Mouse (Mus musculus) large intestine, adult 2 months (tissue): ENCODE results near the gene Ffar1. TPM values are rescaled to one million over a fixed set of nuclear protein-coding genes. Genes with fewer than 3 reads are reported as not detected.

Source experiments
- DNase-seq: peaks from one replicate; pipeline ENCODE4 v3.0.0-alpha.2; 2012; ENCODE audit warnings: low read depth, low spot score
- WGBS: fragments of 180-500 bp; shearing (Covaris S2); methylation state at CpG from one replicate; pipeline ENCODE4 v1.1.7; 2018; 5-methylcytosine and 5-hydroxymethylcytosine counted together
- polyA plus RNA-seq: library from polyadenylated mRNA; depleted of rRNA; stranded (reverse); fragments of >200 nt; gene quantifications from 2 replicates; pipeline ENCODE4 v1.2.3, GENCODE M21; 2012; rRNA removed

Gene Ffar1
- 1.5 TPM in 2 replicates for polyA plus RNA-seq

- WGBS = 74% methylated on average over 12 of the region's 12 CpGs
- DNase-seq = no peak
These were observed at the start of gene Ffar1 for GRCm38 (mm10) chr7:30861464-30861863. TSS of gene Ffar1 (minus strand) at chr7:30861564.

GRCm38 (mm10) chr7:30909773-30910172 lies 48.4 kb upstream of the Ffar1 start:
- 39% methylated on average over 6 of the region's 6 CpGs for WGBS
- DNase-seq = no peak

DNA sequence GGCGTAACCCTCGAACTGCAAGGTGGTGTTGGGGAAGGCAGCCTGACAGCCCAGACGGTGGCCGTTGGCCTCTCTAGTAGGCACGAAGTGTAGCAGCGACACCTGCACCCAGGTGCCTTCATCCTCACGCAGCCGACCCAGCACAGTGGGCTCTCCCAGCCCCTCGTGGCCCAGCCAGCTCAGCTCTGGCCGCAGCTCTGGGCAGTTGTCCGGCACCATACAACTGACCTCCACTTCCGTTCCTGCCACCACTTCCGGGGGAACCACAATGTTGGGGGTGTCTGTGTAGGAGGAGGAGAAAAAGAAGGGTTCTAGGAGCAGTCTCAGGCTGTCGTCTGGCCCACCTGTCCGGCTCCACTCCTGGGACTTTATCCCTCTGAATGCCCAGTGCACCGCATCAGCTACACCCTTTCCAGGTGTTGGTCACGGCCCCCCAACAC lies 47.6 kb upstream of the Ffar1 start:
- DNase-seq = no peak
- WGBS = 21% methylated on average over 16 of the region's 17 CpGs

DNA sequence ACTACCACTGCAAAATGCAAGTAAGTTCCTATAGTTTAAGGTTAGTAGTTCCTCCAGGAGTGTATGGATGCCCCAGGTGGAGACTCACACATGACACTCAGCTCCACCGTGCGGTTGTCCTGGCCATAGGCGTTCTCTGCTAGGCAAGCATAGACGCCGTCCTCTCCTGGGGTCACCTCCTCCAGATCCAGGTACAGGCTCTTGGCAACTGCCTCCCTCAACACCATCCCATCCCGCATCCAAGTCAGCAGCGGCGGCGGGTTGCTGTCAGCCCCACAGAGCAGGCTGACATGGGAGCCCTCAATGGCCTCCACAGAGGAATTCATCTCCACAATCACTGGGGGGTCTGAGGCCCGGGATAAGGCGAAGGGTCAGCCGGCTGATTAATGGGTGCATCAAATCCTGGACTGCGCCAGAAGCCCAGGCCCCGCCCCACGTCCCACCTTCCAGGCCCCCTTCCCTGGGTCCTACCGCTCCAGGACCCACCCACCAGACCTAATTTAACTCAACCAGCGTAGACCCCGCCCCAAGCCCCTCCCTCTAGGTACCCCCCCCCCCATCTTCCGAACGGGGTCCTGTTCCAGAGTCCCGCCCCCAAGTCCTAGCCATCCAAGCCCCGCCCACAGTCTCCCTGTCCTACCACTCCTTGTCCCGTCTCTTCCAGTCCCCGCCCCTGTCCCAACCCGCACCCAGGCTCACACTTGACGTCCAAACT lies 47.1 kb upstream of the Ffar1 start:
- 3% methylated on average over 26 of the region's 26 CpGs for WGBS
- DNase-seq = no peak

- 26% methylated on average over 4 of the region's 4 CpGs for WGBS
- no peak for DNase-seq
These were observed 42.7 kb upstream of the Ffar1 start for GRCm38 (mm10) chr7:30904042-30904441.

- WGBS = 35% methylated on average over 3 of the region's 3 CpGs
- no peak for DNase-seq
These were observed 33.9 kb upstream of the Ffar1 start for GRCm38 (mm10) chr7:30895217-30895616.

GRCm38 (mm10) chr7:30892515-30892914 lies 31.2 kb upstream of the Ffar1 start:
- WGBS = 33% methylated on average over 3 of the region's 3 CpGs

DNA sequence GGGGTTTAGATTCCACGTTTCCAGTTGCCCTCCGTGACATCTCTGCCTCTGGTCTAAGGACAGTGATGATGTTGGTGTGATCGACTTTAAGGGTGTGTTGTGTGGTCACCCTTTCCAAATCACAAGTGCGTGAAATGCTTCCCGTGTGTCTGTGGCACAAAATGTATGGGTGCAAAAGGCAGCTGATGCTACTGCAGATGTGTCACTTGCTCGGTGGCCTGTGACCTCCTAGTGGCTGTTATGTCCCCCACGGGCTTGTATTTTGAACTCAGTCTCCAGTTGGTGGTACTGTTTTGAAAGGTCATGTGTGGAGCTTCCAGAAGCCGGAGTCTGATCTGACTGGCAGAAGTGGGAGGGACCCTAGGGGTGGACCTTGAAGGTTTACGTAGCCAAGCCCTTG lies 30.4 kb upstream of the Ffar1 start:
- WGBS = 77% methylated on average over 9 of the region's 9 CpGs
- DNase-seq = no peak

More at GRCm38 (mm10) chr7:30892515-30892914, 31.2 kb upstream of the Ffar1 start:
- no peak for DNase-seq

- 20% methylated on average over 2 of the region's 2 CpGs for WGBS
- no peak for DNase-seq
These were observed 29.3 kb upstream of the Ffar1 start for GRCm38 (mm10) chr7:30890681-30891080.

DNA sequence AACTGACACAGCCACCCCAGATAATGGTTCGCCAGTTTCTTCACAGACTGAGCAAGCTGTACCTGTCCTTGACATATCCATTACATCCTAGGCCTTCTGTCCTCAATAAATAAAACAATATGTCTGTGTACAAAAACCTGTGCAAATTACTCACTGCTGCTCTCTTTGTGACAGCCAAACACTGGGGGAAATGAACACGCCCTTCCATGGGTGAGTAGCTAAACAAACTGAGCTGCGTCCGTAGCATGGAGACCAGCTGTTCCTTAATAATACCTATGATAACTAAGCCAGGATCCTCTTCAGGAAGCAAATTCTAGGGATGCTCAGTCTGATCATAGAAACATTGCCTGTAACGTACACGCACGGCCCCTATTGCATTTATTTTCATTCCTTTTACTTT lies 27.4 kb upstream of the Ffar1 start:
- 59% methylated on average over 7 of the region's 7 CpGs for WGBS
- no peak for DNase-seq

- DNase-seq = no peak
- 79% methylated on average over 14 of the region's 14 CpGs for WGBS
These were observed 26.3 kb upstream of the Ffar1 start for GRCm38 (mm10) chr7:30887568-30888188.

GRCm38 (mm10) chr7:30886852-30887251 lies 25.5 kb upstream of the Ffar1 start:
- WGBS = 77% methylated on average over 4 of the region's 4 CpGs

DNA sequence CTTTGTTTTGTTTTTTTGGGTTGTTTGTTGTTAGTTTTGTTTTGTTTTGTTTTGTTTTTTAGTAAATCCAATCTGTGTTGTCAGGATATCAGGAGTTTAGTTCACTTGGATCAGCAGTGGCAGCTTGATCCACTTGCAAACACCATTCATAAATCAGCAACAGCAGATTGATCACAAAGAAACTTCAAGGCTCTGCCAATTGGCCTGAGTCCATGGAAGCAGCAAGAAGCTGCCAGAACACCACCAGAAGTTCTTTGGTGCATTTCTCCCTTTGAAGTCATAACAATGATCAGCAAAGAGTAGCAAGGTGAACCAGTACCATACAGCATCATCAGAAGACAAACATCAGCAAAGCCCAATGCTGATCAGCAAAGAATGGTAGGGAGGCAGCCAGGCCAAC lies 22.7 kb upstream of the Ffar1 start:
- DNase-seq = no peak

More at GRCm38 (mm10) chr7:30886852-30887251, 25.5 kb upstream of the Ffar1 start:
- no peak for DNase-seq

- DNase-seq = no peak
- WGBS = 72% methylated on average over 3 of the region's 3 CpGs
These were observed 20.0 kb upstream of the Ffar1 start for GRCm38 (mm10) chr7:30881367-30881766.

DNA sequence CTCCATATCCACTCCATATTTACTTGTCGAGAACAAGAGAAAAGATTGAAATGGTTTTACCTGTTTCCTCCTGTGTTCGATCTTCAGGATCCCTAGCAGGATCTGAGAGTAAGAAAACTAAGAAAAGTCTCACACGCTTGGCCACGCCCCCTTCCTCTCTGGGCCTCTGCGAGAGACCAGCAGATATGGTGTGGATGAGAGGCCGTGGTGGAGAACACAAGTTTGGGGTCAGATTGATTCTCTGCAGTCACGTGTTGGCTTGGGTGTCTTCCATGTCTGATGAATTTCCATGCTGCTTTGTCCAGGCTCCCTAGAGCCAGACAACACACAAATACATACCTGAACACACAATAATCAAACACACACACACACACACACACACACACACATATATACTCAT lies 18.8 kb upstream of the Ffar1 start, which contains the start of gene Cd22:
Cd22 (minus strand) TSS at position 167 of the 400 bp plus-strand sequence.
- no peak for DNase-seq
- WGBS = 45% methylated on average over 7 of the region's 7 CpGs

GRCm38 (mm10) chr7:30878950-30879349 lies 17.6 kb upstream of the Ffar1 start:
- DNase-seq = no peak
- WGBS = 76% methylated on average over 6 of the region's 6 CpGs

GRCm38 (mm10) chr7:30873083-30873482 lies 11.7 kb upstream of the Ffar1 start:
- peak; percentile 56 for DNase-seq
- WGBS = 12% methylated on average over 15 of the region's 15 CpGs

DNA sequence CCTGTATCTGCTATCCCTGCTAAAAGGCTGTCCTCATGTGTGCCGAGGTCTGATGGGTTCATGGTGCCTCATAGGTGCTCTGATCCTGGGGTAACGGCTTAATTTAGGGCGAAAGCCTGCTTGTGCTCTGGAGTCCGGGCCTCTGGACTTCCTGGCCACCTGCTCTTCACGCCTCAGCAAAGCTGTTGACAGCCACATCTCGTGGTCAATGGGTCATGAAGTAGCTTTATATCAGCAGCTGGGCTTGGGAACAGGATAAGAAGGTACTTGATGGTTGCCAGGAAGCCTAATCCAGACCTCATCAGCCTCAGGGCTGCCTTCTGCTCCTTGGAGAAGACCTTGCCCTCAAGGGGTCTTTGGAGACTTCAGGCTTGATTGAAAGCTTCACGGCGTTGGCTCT lies 2.0 kb upstream of the Ffar1 start:
- WGBS = 74% methylated on average over 8 of the region's 8 CpGs
- no peak for DNase-seq

GRCm38 (mm10) chr7:30859635-30860402 lies 1.5 kb downstream of the Ffar1 start:
- no peak for DNase-seq
- 7% methylated on average over 16 of the region's 16 CpGs for WGBS

DNA sequence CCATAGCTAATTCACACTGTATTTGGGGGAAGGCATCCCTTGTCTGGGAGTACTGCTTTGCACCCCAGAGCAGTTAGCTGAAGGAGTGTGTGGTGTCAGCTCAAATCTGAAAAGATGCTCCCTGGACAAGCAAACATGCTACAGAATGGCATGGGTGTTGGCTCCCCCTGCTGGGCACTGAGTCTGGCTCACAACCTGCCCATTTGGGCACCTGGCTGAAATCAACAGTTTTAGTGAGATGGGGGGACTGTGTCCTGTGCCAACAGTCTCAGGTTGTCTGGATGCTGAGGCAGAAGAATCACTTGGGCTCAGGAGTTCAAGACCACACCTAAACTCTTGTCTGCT lies 2.1 kb downstream of the Ffar1 start:
- no peak for DNase-seq

DNA sequence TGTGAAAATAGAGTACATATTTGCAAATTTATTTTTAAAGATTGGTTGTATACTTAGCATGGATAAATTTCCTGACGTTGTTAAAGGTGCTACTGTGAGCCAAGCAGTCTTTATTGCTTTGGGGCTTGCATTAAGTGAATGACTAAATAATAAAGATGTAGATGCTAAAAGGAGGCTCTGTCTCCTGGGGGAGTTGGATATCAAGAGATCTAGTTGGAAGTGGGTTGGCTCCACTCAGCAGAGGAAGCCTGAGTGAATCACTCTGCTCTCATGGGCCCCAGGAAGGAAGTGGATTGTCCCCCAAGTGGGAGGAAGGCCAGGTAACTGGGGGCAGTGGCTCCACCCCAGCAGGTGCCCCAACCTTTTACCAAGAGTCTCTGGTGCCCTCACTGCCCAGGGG lies 3.6 kb downstream of the Ffar1 start:
- WGBS = 27% methylated on average over 1 of the region's 1 CpGs
- no peak for DNase-seq
